Mouse (Mus musculus) heart, embryonic 11.5 days (tissue): ENCODE measurements around the gene Ttll11. TPM values are rescaled to one million over a fixed set of nuclear protein-coding genes. Genes with fewer than 3 reads are reported as not detected.

ENCODE experiments used
- ATAC-seq: fragments of 200-750 bp; cut with Nextera tagmentation; replicated peaks from 2 replicates; pipeline ENCODE4 v1.8.0; 2017; ENCODE audit warnings: moderate library complexity; ENCODE audit not compliant: insufficient number of reproducible peaks, low FRiP score, low TSS enrichment
- H3K27ac ChIP-seq: fragments of 300-500 bp; sonication (generic); 2 replicates; pipeline ENCODE4 v1.5.1; 2014; ENCODE audit warnings: mild to moderate bottlenecking, low read depth, low read length
- H3K27me3 ChIP-seq: fragments of 300-500 bp; sonication (generic); 2 replicates; pipeline ENCODE4 v1.6.1; 2014; ENCODE audit warnings: mild to moderate bottlenecking, low read length, mixed read lengths; ENCODE audit not compliant: control insufficient read depth, insufficient read depth
- H3K36me3 ChIP-seq: fragments of 300-500 bp; sonication (generic); 2 replicates; pipeline ENCODE4 v1.6.1; 2014; ENCODE audit warnings: mild to moderate bottlenecking, low read length, moderate library complexity, mixed read lengths; ENCODE audit not compliant: control insufficient read depth, insufficient read depth
- H3K4me1 ChIP-seq: fragments of 300-500 bp; sonication (generic); 2 replicates; pipeline ENCODE4 v1.6.1; 2014; ENCODE audit warnings: low read length; ENCODE audit not compliant: control insufficient read depth, insufficient read depth
- H3K4me2 ChIP-seq: fragments of 300-500 bp; sonication (generic); 2 replicates; pipeline ENCODE4 v1.6.1; 2014; ENCODE audit warnings: mild to moderate bottlenecking, moderate library complexity
- H3K4me3 ChIP-seq: fragments of 300-500 bp; sonication (generic); 2 replicates; pipeline ENCODE4 v1.5.1; 2014; ENCODE audit warnings: low read depth, low read length
- H3K9ac ChIP-seq: fragments of 300-500 bp; sonication (generic); 2 replicates; pipeline ENCODE4 v1.6.1; 2014; ENCODE audit warnings: mild to moderate bottlenecking, low read depth, low read length, moderate library complexity
- H3K9me3 ChIP-seq: fragments of 300-500 bp; sonication (generic); replicated peaks from 2 replicates; pipeline ENCODE4 v1.6.1; 2016; ENCODE audit warnings: low read length; ENCODE audit not compliant: control insufficient read depth
- WGBS: fragments of 180-500 bp; shearing (Covaris S2); extraction: QIAGEN DNeasy Blood & Tissue Kit; methylation state at CpG from one replicate; pipeline ENCODE4 v1.1.7; 2014; ENCODE audit not compliant: insufficient replicate concordance; 5-methylcytosine and 5-hydroxymethylcytosine counted together
- polyA plus RNA-seq: library from polyadenylated mRNA; unstranded; fragments of >200 nt; fragmentation: Nextera tagmentation; extraction: Ambion mirVana; gene quantifications from 2 replicates; pipeline ENCODE4 v1.2.1, GENCODE M21; 2014

Ttll11 gene
- polyA plus RNA-seq, 1 experiment from 2014 or later = 0.34 TPM

GRCm38 (mm10) chr2:35751781-35752505 is 227.8 kb downstream of the Ttll11 start:
- Histone ChIP-seq H3K27ac (no peak overlapping the region), H3K27me3 (no peaks in the 10 kb centered on the region; the same call in 1 of the 2 replicates), H3K9ac (no peak overlapping the region), H3K4me3 (no peak overlapping the region), H3K36me3 (no peaks in the 10 kb centered on the region), H3K4me1 (peaks cover 2% of the 10 kb centered on the region; the same call in 1 of the 2 replicates), H3K4me2 (no peak overlapping the region), H3K9me3 (no peaks in the 10 kb centered on the region)
- ATAC-seq = no peak
- 80% methylated on average over 18 of the region's 18 CpGs for WGBS

- no peak for ATAC-seq
- WGBS = 60% methylated on average over 7 of the region's 7 CpGs
- Histone ChIP-seq H3K4me1 (peaks cover 2% of the 10 kb centered on the region; the same call in 1 of the 2 replicates), H3K27ac (no peak overlapping the region), H3K36me3 (no peaks in the 10 kb centered on the region), H3K4me3 (no peak overlapping the region), H3K9ac (no peak overlapping the region), H3K4me2 (no peak overlapping the region), H3K9me3 (no peaks in the 10 kb centered on the region), H3K27me3 (peaks cover 2% of the 10 kb centered on the region; the same call in 1 of the 2 replicates)
These were observed 229.1 kb downstream of the Ttll11 start for GRCm38 (mm10) chr2:35750533-35751141.

GRCm38 (mm10) chr2:35747371-35748035 is 232.2 kb downstream of the Ttll11 start:
- ATAC-seq = no peak
- WGBS = 72% methylated on average over 12 of the region's 12 CpGs
- H3K27me3 ChIP-seq = peaks cover 2% of the 10 kb centered on the region; the same call in 1 of the 2 replicates
- no peak overlapping the region for H3K9ac ChIP-seq
- peaks cover 2% of the 10 kb centered on the region; the same call in 1 of the 2 replicates for H3K4me1 ChIP-seq
- no peak overlapping the region for H3K4me3 ChIP-seq
- H3K4me2 ChIP-seq = no peak overlapping the region
- no peak overlapping the region for H3K27ac ChIP-seq
- H3K9me3 ChIP-seq = no peaks in the 10 kb centered on the region
- H3K36me3 ChIP-seq = no peaks in the 10 kb centered on the region

GRCm38 (mm10) chr2:35746638-35747037 is 233.1 kb downstream of the Ttll11 start:
- Histone ChIP-seq H3K4me3 (no peak overlapping the region), H3K27ac (no peak overlapping the region), H3K9me3 (no peaks in the 10 kb centered on the region), H3K4me1 (peaks cover 2% of the 10 kb centered on the region; the same call in 1 of the 2 replicates), H3K36me3 (no peaks in the 10 kb centered on the region), H3K4me2 (no peak overlapping the region), H3K27me3 (peaks cover 2% of the 10 kb centered on the region; the same call in 1 of the 2 replicates), H3K9ac (no peak overlapping the region)
- no peak for ATAC-seq
- WGBS = 26% methylated on average over 5 of the region's 7 CpGs

- 76% methylated on average over 10 of the region's 10 CpGs for WGBS
- Histone ChIP-seq H3K4me1 (peaks cover 2% of the 10 kb centered on the region; the same call in 1 of the 2 replicates), H3K27me3 (peaks cover 2% of the 10 kb centered on the region; the same call in 1 of the 2 replicates), H3K9me3 (no peaks in the 10 kb centered on the region), H3K4me2 (no peak overlapping the region), H3K27ac (no peak overlapping the region), H3K9ac (no peak overlapping the region), H3K4me3 (no peak overlapping the region), H3K36me3 (no peaks in the 10 kb centered on the region)
- no peak for ATAC-seq
These were observed 233.8 kb downstream of the Ttll11 start for GRCm38 (mm10) chr2:35745876-35746275.

- H3K9me3 ChIP-seq = no peaks in the 10 kb centered on the region
- H3K27me3 ChIP-seq = no peaks in the 10 kb centered on the region
- no peaks in the 10 kb centered on the region for H3K36me3 ChIP-seq
- H3K4me3 ChIP-seq = no peak overlapping the region
- ATAC-seq = no peak
- H3K4me2 ChIP-seq = no peak overlapping the region
- no peak overlapping the region for H3K9ac ChIP-seq
- 50% methylated on average over 13 of the region's 13 CpGs for WGBS
- H3K4me1 ChIP-seq = peaks cover 9% of the 10 kb centered on the region; the same call in 1 of the 2 replicates
- no peak overlapping the region for H3K27ac ChIP-seq
These were observed 240.0 kb downstream of the Ttll11 start for GRCm38 (mm10) chr2:35739669-35740254.

GRCm38 (mm10) chr2:35737467-35738027 is 242.2 kb downstream of the Ttll11 start:
- Histone ChIP-seq H3K4me3 (no peak overlapping the region), H3K4me1 (peaks cover 9% of the 10 kb centered on the region; the same call in 1 of the 2 replicates), H3K36me3 (no peaks in the 10 kb centered on the region), H3K27me3 (no peaks in the 10 kb centered on the region), H3K9me3 (no peaks in the 10 kb centered on the region), H3K4me2 (no peak overlapping the region), H3K9ac (no peak overlapping the region), H3K27ac (no peak overlapping the region)
- WGBS = 72% methylated on average over 7 of the region's 7 CpGs
- no peak for ATAC-seq

- Histone ChIP-seq H3K4me2 (no peak overlapping the region), H3K4me1 (peaks cover 9% of the 10 kb centered on the region; the same call in 1 of the 2 replicates), H3K27ac (no peak overlapping the region), H3K4me3 (no peak overlapping the region), H3K27me3 (no peaks in the 10 kb centered on the region), H3K9ac (no peak overlapping the region), H3K36me3 (peaks cover 3% of the 10 kb centered on the region; the same call in 1 of the 2 replicates), H3K9me3 (no peaks in the 10 kb centered on the region)
- WGBS = 77% methylated on average over 2 of the region's 2 CpGs
- no peak for ATAC-seq
These were observed 243.7 kb downstream of the Ttll11 start for GRCm38 (mm10) chr2:35736061-35736460.
